Mouse (Mus musculus) A20 (cell line): ENCODE measurements around the gene Fbxw28.
"Not testable (repeated sequence)": the region's sequence is repeated elsewhere in the genome, so short reads cannot be mapped to it uniquely, and the experiment has no call there.

Experiments used
- DNase-seq: peaks from one replicate; pipeline ENCODE4 v3.0.0-alpha.2; 2011; ENCODE audit warnings: low read depth, low spot score

Gene Fbxw28

GRCm38 (mm10) chr9:109339559-109339958, at the start of gene Fbxw28:
Gene Fbxw28 (minus strand): TSS chr9:109339659.
- DNase-seq, result not testable (repeated sequence)

GRCm38 (mm10) chr9:109287576-109287975, 51.9 kb downstream of the Fbxw28 start, which contains the start of gene Fbxw14:
Gene Fbxw14 (minus strand): TSS chr9:109287676.
- not testable (repeated sequence) for DNase-seq
